Mouse (Mus musculus): Measurements from ENCODE around the gene Irf5. TPM values are rescaled to one million over a fixed set of nuclear protein-coding genes. Genes with fewer than 3 reads are reported as not detected.

Gene Irf5
- polyA plus RNA-seq, 1 experiment from 2014 or later = 2.2 TPM

DNA sequence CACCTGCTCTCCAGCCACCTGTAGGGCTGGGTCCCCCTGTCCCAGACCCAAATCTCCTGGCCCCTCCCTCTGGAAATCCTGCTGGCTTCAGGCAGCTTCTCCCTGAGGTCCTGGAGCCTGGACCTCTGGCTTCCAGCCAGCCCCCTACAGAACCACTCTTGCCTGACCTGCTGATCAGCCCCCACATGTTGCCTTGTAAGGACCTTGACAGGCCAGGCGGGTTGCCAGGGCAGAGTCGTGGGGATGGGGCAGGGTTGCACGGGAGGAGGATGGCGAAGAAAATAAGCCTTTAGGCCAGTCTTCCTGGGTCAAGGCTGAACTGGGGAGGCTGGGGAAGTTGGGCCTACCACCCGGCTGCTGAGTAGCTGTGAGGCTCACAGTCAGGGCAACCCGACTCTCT lies 8.9 kb downstream of the Irf5 start:
- peaks cover 10% of the 10 kb centered on the region for H3K27me3 ChIP-seq (replicated peaks; ENCODE audit: control insufficient read depth, insufficient read depth, low read length)
- WGBS = 73% methylated on average over 6 of the region's 6 CpGs

DNA sequence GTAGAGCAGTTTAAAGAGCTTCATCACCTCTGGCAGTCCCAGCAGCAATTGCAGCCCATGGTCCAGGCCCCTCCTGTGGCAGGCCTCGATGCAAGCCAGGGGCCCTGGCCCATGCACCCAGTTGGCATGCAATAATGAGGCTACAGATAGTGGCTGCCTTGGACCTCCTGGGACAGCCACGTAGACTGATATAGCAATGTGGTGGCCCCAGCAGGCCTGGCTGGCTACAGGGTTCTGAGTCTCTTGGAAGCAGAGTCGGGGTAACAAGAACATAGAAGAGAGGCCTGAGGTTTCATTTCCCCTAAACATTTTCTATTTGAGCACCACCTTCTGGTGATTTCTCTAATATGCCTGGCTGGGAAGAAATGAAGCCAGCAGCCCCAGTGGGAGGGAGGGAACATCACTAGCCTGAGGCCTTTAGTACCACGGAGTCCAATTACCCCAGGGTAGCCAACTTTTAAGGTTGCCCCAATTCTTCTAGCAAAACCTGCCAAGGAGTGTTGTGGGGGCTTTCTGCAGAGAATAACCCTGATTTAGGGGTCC lies 10.3 kb downstream of the Irf5 start:
- H3K9ac ChIP-seq (ENCODE audit: low read depth, low read length) = no peak overlapping the region
- H3K4me1 ChIP-seq (ENCODE audit: control insufficient read depth, insufficient read depth, low read depth, low read length) = no peaks in the 10 kb centered on the region
- no peak overlapping the region for H3K27ac ChIP-seq (ENCODE audit: low read depth, low read length)
- no peaks in the 10 kb centered on the region for H3K27me3 ChIP-seq (replicated peaks; ENCODE audit: control insufficient read depth, insufficient read depth, low read length)
- no peak for ATAC-seq
- no peaks in the 10 kb centered on the region for H3K36me3 ChIP-seq (ENCODE audit: control insufficient read depth, insufficient read depth, low read length)
- 73% methylated on average over 4 of the region's 4 CpGs for WGBS
- no peak overlapping the region for H3K4me2 ChIP-seq (ENCODE audit: low read length)
- H3K9me3 ChIP-seq (ENCODE audit: control insufficient read depth, low read length) = no peaks in the 10 kb centered on the region
- no peak overlapping the region for H3K4me3 ChIP-seq (ENCODE audit: low read length)

More for the DNA sequence above, 8.9 kb downstream of the Irf5 start:
- H3K4me2 ChIP-seq (ENCODE audit: low read length) = no peak overlapping the region
- H3K9ac ChIP-seq (ENCODE audit: low read depth, low read length) = no peak overlapping the region
- no peak for ATAC-seq
- no peak overlapping the region for H3K27ac ChIP-seq (ENCODE audit: low read depth, low read length)
- no peak overlapping the region for H3K4me3 ChIP-seq (ENCODE audit: low read length)
- H3K4me1 ChIP-seq (ENCODE audit: control insufficient read depth, insufficient read depth, low read depth, low read length) = no peaks in the 10 kb centered on the region
- H3K36me3 ChIP-seq (ENCODE audit: control insufficient read depth, insufficient read depth, low read length) = no peaks in the 10 kb centered on the region
- no peaks in the 10 kb centered on the region for H3K9me3 ChIP-seq (ENCODE audit: control insufficient read depth, low read length)

DNA sequence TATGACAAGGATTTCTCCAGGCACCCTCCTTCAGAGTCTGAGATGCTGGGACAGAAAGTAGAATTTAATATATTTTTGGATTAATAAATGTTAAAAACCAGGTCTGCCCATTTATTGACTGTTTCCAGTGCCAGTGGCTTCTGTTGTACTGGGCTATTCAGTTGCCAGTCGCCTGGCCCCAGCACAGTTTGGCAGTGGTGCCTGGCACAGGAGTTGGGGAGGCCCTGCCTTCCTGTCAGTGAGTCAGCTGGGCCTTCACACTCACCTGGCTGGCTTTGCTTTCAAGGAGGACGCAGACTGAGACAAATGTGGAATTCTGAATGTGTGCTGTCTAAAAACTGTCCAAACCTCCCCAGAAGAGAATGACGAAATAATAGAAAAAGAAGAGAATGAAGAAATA lies 10.8 kb downstream of the Irf5 start:
- no peak overlapping the region for H3K9ac ChIP-seq (ENCODE audit: low read depth, low read length)
- no peaks in the 10 kb centered on the region for H3K4me1 ChIP-seq (ENCODE audit: control insufficient read depth, insufficient read depth, low read depth, low read length)
- no peaks in the 10 kb centered on the region for H3K36me3 ChIP-seq (ENCODE audit: control insufficient read depth, insufficient read depth, low read length)
- H3K27me3 ChIP-seq (replicated peaks; ENCODE audit: control insufficient read depth, insufficient read depth, low read length) = no peaks in the 10 kb centered on the region
- H3K9me3 ChIP-seq (ENCODE audit: control insufficient read depth, low read length) = no peaks in the 10 kb centered on the region
- no peak overlapping the region for H3K4me2 ChIP-seq (ENCODE audit: low read length)
- 92% methylated on average over 3 of the region's 3 CpGs for WGBS
- H3K4me3 ChIP-seq (ENCODE audit: low read length) = no peak overlapping the region
- H3K27ac ChIP-seq (ENCODE audit: low read depth, low read length) = no peak overlapping the region
- ATAC-seq = no peak

DNA sequence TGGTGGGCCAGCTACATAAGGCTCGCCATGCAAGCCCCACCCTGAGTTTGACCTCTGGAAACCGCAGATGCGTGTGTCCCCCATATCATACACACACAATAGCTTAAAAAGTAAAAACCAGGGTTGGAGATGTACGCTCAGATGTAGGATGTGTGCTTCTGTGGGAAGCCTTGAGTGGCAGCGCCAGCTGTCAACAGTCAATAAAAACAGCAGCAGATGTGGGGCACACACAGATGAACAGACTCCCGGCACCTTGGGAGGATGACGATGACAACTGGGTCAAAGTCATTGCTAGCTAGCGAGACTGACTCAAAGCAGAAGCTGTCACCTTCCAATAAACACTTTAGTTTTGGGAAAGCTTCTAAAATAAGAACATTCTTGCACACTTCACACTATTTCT lies 13.1 kb downstream of the Irf5 start:
- 85% methylated on average over 8 of the region's 8 CpGs for WGBS
- H3K27ac ChIP-seq (ENCODE audit: low read depth, low read length) = no peak overlapping the region
- peaks cover 16% of the 10 kb centered on the region for H3K36me3 ChIP-seq (ENCODE audit: control insufficient read depth, insufficient read depth, low read length)
- H3K4me2 ChIP-seq (ENCODE audit: low read length) = no peak overlapping the region
- H3K9me3 ChIP-seq (ENCODE audit: control insufficient read depth, low read length) = no peaks in the 10 kb centered on the region
- no peaks in the 10 kb centered on the region for H3K27me3 ChIP-seq (replicated peaks; ENCODE audit: control insufficient read depth, insufficient read depth, low read length)
- no peak overlapping the region for H3K4me3 ChIP-seq (ENCODE audit: low read length)
- no peak for ATAC-seq
- no peaks in the 10 kb centered on the region for H3K4me1 ChIP-seq (ENCODE audit: control insufficient read depth, insufficient read depth, low read depth, low read length)
- no peak overlapping the region for H3K9ac ChIP-seq (ENCODE audit: low read depth, low read length)

DNA sequence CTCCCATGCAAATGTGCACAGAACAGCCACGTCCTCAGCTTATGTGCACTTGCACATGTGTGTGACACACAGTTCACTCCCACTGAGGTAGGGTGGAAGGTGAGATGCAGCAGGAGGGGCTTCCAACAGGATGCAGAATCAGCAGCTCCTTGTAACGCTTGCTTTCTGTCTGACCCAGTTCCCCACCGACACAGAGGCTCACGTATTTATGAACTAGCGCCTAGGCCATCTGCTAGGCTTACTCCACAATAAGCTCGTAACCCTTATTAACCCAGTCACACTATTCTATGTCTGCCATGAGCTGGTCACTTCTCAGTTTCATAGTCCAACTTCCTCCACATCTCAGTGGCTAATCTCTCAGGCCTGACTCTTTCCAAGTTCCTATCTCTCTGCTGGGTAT lies 13.8 kb downstream of the Irf5 start:
- H3K4me3 ChIP-seq (ENCODE audit: low read length) = no peak overlapping the region
- 0 out of 2 replicates have a peak, but pooled peaks cover 1% of the 10 kb centered on the region for H3K9me3 ChIP-seq (ENCODE audit: control insufficient read depth, low read length)
- H3K4me2 ChIP-seq (ENCODE audit: low read length) = no peak overlapping the region
- no peak for ATAC-seq
- H3K27me3 ChIP-seq (replicated peaks; ENCODE audit: control insufficient read depth, insufficient read depth, low read length) = no peaks in the 10 kb centered on the region
- 79% methylated on average over 6 of the region's 6 CpGs for WGBS
- peaks cover 19% of the 10 kb centered on the region for H3K36me3 ChIP-seq (ENCODE audit: control insufficient read depth, insufficient read depth, low read length)
- no peak overlapping the region for H3K9ac ChIP-seq (ENCODE audit: low read depth, low read length)
- H3K27ac ChIP-seq (ENCODE audit: low read depth, low read length) = no peak overlapping the region
- H3K4me1 ChIP-seq (ENCODE audit: control insufficient read depth, insufficient read depth, low read depth, low read length) = no peaks in the 10 kb centered on the region

DNA sequence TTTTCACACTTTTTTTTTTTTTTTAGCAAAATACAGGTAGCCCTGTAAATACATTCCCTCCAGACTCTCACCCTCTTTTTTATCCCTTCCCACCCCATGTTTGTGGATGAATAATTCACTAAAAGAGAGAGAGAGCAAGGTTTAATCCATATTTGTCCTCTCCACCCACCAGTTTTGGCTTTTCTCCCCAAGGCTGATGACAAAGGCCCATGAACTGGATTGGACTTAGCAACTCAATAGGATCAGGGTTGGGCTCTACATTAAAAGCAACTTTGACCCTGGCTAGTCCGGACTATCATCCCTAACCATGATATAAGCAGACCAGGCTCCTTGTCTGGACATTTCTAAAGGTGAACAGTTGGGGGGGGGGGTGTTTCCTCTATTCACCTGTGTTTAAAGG lies 14.5 kb downstream of the Irf5 start:
- H3K27me3 ChIP-seq (replicated peaks; ENCODE audit: control insufficient read depth, insufficient read depth, low read length) = no peaks in the 10 kb centered on the region
- ATAC-seq = no peak
- H3K27ac ChIP-seq (ENCODE audit: low read depth, low read length) = no peak overlapping the region
- peaks cover 26% of the 10 kb centered on the region for H3K36me3 ChIP-seq (ENCODE audit: control insufficient read depth, insufficient read depth, low read length)
- no peak overlapping the region for H3K4me3 ChIP-seq (ENCODE audit: low read length)
- no peak overlapping the region for H3K9ac ChIP-seq (ENCODE audit: low read depth, low read length)
- H3K4me1 ChIP-seq (ENCODE audit: control insufficient read depth, insufficient read depth, low read depth, low read length) = no peaks in the 10 kb centered on the region
- 90% methylated on average over 1 of the region's 1 CpGs for WGBS
- 0 out of 2 replicates have a peak, but pooled peaks cover 2% of the 10 kb centered on the region for H3K9me3 ChIP-seq (ENCODE audit: control insufficient read depth, low read length)
- H3K4me2 ChIP-seq (ENCODE audit: low read length) = no peak overlapping the region

DNA sequence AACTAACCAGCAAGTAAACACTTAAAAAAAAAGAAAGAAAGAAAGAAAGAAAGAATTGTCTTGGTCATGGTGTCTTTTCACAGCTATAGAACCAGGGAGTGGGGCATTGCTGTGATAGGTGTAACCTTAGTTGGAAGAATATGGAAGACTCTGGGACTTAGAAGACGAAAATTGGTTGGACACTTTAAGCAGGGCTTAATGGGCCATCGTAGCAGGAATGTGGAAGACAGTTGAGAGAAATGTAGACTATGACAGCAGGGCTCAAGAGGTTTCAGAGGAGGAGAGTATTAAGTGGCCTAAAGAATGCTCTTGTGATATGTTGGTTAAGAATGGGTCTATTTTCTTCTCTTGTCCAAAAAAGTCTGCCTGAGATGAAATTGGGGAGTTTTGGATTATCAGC lies 19.2 kb downstream of the Irf5 start:
- no peak for ATAC-seq
- H3K36me3 ChIP-seq (ENCODE audit: control insufficient read depth, insufficient read depth, low read length) = peaks cover 33% of the 10 kb centered on the region
- H3K27ac ChIP-seq (ENCODE audit: low read depth, low read length) = no peak overlapping the region
- no peaks in the 10 kb centered on the region for H3K4me1 ChIP-seq (ENCODE audit: control insufficient read depth, insufficient read depth, low read depth, low read length)
- H3K4me2 ChIP-seq (ENCODE audit: low read length) = no peak overlapping the region
- no peak overlapping the region for H3K4me3 ChIP-seq (ENCODE audit: low read length)
- H3K9me3 ChIP-seq (ENCODE audit: control insufficient read depth, low read length) = 0 out of 2 replicates have a peak, but pooled peaks cover 2% of the 10 kb centered on the region
- no peak overlapping the region for H3K9ac ChIP-seq (ENCODE audit: low read depth, low read length)
- WGBS = 95% methylated on average over 2 of the region's 2 CpGs
- no peaks in the 10 kb centered on the region for H3K27me3 ChIP-seq (replicated peaks; ENCODE audit: control insufficient read depth, insufficient read depth, low read length)

DNA sequence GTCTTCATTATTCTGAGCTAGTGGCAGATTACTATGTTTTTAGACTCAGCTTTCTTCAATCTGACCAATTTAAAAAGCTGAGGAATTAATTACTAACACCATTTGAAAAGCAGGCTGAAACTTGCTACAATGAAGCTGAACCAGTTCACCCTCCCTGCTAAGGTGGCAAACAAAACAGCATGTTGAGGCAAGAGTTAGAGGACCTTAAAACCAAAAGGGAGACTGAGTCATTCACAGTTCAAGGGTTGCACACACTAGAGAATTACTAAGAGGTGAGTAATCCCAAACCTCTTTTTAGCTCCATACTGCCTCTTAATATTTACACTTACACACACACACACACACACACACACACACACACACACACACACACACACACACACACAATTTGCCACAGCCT lies 21.2 kb downstream of the Irf5 start:
- Histone ChIP-seq H3K9me3 (ENCODE audit: control insufficient read depth, low read length) (0 out of 2 replicates have a peak, but pooled peaks cover 2% of the 10 kb centered on the region), H3K9ac (ENCODE audit: low read depth, low read length) (no peak overlapping the region), H3K4me1 (ENCODE audit: control insufficient read depth, insufficient read depth, low read depth, low read length) (no peaks in the 10 kb centered on the region), H3K27me3 (replicated peaks; ENCODE audit: control insufficient read depth, insufficient read depth, low read length) (no peaks in the 10 kb centered on the region), H3K36me3 (ENCODE audit: control insufficient read depth, insufficient read depth, low read length) (peaks cover 48% of the 10 kb centered on the region), H3K27ac (ENCODE audit: low read depth, low read length) (no peak overlapping the region), H3K4me2 (ENCODE audit: low read length) (no peak overlapping the region), H3K4me3 (ENCODE audit: low read length) (no peak overlapping the region)
- no peak for ATAC-seq

DNA sequence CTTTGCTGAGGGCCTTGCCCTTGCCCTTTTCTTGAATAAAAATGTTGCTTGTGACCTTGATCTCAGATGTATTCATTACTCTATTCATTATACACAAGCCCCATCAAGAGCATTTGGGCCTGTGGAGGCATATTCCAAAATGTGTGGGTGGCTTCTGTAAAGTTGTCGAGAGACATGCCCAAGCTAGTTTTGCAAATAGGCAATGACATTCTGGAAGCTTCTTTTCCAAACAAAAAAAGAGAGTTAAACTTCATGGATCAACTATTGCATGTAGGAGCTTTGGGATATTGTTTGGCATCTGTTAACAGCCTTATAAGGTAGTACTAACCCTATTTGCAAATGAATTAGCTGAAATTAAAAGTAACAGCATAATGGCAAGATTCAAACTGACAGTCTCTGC lies 21.7 kb downstream of the Irf5 start:
- peaks cover 43% of the 10 kb centered on the region for H3K36me3 ChIP-seq (ENCODE audit: control insufficient read depth, insufficient read depth, low read length)
- H3K27ac ChIP-seq (ENCODE audit: low read depth, low read length) = no peak overlapping the region
- no peaks in the 10 kb centered on the region for H3K27me3 ChIP-seq (replicated peaks; ENCODE audit: control insufficient read depth, insufficient read depth, low read length)
- no peaks in the 10 kb centered on the region for H3K4me1 ChIP-seq (ENCODE audit: control insufficient read depth, insufficient read depth, low read depth, low read length)
- H3K4me2 ChIP-seq (ENCODE audit: low read length) = no peak overlapping the region
- no peak for ATAC-seq
- no peak overlapping the region for H3K9ac ChIP-seq (ENCODE audit: low read depth, low read length)
- H3K4me3 ChIP-seq (ENCODE audit: low read length) = no peak overlapping the region
- H3K9me3 ChIP-seq (ENCODE audit: control insufficient read depth, low read length) = 0 out of 2 replicates have a peak, but pooled peaks cover 2% of the 10 kb centered on the region
- WGBS = 92% methylated on average over 1 of the region's 1 CpGs

DNA sequence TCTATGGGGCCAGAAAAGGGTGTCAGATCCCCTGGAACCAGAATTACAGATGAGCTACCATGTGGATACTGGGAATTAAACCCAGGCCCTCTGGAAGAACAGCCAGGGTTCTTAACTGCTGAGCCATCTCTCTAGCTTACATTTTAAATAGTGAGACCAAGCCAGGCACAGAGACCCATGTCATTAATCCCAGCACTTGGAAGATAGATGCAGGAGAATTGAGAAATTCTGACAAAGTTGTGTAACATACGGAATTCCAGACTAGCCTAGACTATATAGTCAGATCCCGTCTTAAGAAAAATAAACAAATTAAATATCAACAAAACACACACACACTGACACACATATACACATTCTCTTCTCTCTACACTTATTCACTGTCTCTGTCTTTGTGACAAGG lies 26.1 kb downstream of the Irf5 start:
- Histone ChIP-seq H3K36me3 (ENCODE audit: control insufficient read depth, insufficient read depth, low read length) (peaks cover 34% of the 10 kb centered on the region), H3K27ac (ENCODE audit: low read depth, low read length) (no peak overlapping the region), H3K4me2 (ENCODE audit: low read length) (no peak overlapping the region), H3K4me1 (ENCODE audit: control insufficient read depth, insufficient read depth, low read depth, low read length) (no peaks in the 10 kb centered on the region), H3K27me3 (replicated peaks; ENCODE audit: control insufficient read depth, insufficient read depth, low read length) (no peaks in the 10 kb centered on the region), H3K9me3 (ENCODE audit: control insufficient read depth, low read length) (no peaks in the 10 kb centered on the region), H3K4me3 (ENCODE audit: low read length) (no peak overlapping the region), H3K9ac (ENCODE audit: low read depth, low read length) (no peak overlapping the region)
- 94% methylated on average over 2 of the region's 2 CpGs for WGBS
- no peak for ATAC-seq

Measured in hindbrain, embryonic 16.5 days (tissue).